Mouse (Mus musculus) WW6 (cell line): ENCODE results near the gene Plppr1.
"Not testable (repeated sequence)": the region's sequence is repeated elsewhere in the genome, so short reads cannot be mapped to it uniquely, and the experiment has no call there.

Experiments used
- DNase-seq: peaks from one replicate; pipeline ENCODE4 v3.0.0-alpha.2; 2013; ENCODE audit warnings: low read depth, low spot score

Plppr1 gene

GRCm38 (mm10) chr4:49232206-49233031, 173.3 kb downstream of the Plppr1 start:
- DNase-seq = no peak

DNA sequence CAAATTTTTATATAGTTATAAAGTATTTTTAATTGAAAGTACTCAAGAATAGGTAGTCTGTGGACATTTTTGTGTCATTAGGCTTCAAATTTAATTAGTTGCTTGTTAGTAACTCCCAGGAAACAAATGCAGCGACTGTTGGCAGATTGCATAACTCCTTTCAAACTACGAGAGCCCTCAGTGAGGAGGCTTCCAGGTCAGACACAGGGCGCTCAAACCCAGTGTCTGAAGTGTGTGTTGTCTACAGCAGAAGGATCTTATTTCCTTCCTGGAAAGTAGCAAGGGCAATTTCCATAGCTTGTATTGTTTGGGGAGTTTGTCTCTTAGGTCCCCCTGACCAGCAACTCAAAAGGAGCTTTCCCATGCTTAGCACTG, 173.9 kb downstream of the Plppr1 start:
- no peak for DNase-seq

DNA sequence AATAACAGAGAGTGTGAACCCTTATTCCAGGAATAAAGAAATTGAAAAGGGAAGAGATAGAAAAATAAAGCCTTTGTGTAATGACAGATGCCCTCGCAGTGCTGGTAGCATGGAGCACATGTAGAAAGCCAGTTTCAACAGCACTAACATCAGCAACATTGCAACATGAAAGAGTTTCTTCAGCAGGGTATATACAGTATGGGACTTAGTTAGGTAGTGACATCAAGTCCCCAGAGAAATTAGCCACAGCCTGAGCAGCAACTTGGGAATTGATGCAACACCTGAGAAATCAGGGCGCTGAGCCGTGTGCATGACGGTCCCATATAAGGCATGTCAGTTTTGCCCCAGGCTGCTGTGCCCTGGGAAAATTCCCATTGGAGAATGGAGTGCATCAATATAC, 179.0 kb downstream of the Plppr1 start:
- DNase-seq = no peak

DNA sequence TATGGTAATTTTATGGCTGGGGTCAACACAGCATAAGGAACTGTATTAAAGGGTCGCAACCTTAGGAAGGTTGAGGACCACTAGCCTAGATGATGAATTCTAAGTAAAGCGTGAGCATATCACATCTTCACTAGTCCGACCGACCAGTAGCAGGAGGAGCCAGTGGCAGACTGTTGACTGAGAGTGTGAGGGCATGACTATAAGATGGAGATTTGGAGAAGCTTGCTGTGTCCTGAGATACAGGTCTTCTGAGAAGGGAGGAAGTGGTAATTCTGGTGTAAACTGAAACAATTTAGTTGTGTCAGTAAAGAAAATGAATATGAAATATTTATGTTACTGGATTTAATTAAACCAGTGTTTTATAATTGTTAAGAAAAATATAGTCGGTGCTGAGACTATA, 180.4 kb downstream of the Plppr1 start:
- no peak for DNase-seq

- no peak for DNase-seq
These were observed 185.7 kb downstream of the Plppr1 start for GRCm38 (mm10) chr4:49244791-49245190.

- DNase-seq = no peak
These were observed 186.2 kb downstream of the Plppr1 start for GRCm38 (mm10) chr4:49245274-49245673.

DNA sequence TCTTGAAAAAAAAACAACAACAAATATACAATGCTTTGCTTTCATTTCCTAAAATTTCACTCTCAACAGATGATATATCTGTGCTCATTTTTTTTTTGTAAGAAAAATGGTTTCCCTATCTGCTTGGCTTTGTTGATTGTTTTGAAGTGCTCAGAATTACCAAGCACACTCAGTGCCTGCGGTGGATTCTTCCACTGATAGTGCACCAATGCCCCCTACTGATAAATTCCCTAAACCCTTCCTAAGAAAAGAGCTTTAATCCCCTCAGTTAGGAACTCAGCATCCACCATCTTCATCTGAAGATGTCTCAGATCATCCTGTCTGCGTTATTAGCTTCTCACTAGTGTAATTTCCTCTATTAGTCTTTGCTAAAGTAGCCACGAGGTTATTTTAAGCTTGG, 192.2 kb downstream of the Plppr1 start:
- DNase-seq = no peak

GRCm38 (mm10) chr4:49252169-49252568, 193.1 kb downstream of the Plppr1 start:
- DNase-seq = no peak

GRCm38 (mm10) chr4:49278515-49278914, 219.4 kb downstream of the Plppr1 start:
- DNase-seq = no peak

DNA sequence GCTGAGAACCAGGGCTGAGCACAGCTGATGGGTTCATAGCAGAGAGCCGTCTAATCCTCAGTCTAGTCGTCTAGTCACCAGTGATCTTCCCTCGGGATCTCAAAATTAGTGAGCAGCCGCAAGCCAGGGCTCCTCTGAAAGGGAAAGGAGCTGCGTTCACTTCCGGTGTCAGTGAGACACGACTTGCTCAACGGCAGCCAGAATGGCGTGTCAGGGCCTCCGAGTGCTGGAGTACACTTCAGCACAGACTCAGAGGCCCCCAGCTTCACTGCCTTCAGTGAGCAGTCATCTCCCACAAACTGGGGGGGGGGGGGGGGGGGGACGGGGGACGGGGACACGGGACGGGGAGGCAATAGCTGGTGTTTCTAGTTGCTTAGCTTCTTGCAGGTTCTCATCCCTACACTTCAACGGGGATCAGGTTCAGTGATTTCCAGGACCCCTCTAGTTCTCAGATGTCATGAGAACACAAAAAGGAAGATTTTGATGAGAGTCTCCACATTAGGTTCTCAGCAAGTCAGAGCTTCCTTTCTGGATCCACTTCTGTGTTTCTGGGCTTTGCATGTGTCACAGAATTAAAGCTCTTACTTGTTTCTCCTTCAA, 225.7 kb downstream of the Plppr1 start:
- DNase-seq = no peak

DNA sequence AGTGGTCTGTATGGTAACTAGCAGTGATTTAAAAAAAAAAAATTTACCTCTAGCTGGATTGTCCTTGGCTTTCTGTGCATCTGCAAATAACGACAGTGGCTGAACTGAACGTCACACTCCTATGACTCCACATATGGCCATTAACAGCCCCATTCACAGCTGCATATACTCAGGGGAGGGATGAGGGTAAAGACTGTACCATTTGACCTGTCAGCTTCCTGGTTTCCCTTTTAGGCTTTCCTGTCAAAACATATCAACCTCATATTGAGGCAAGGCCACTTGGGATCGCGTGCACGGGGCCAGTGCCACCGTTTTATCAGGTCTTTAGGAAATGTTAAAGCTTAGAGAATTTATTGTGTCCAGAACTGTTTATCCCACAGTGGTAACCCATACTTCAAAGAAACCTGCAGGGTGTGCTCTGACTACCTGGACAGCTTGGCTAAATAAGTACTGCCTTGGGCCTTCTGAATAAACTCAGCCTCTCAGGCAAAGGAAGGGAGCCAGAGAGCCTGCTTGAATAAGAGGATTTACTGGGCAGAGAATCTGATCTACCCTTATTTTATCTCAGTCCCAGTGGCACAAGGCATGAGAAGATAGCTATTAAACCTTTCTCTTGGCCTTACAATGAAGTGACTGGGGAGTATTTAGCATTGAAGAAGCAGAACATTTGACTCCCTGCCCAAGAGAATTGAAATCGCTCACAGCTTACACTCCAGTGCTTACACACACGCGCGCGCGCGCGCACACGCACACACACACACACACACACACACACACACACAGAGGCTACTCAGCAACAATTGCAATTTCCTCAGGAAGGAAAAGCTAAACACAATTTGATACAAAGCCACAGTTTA, 226.5 kb downstream of the Plppr1 start:
- no peak for DNase-seq

DNA sequence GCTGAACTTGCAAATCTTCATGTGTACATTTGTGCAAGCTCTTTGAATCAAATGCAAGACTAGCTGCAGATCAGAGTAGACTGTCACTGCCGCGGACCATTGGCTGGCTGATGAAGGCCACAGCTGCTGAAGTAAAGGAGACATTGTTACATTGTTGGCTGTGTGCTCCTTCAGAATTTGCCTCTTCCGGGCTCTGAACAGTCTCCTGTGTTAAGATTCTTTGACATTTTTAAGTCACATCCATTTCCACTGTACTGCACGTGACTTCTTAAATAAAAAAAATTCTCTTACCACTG, 227.1 kb downstream of the Plppr1 start:
- DNase-seq = no peak

DNA sequence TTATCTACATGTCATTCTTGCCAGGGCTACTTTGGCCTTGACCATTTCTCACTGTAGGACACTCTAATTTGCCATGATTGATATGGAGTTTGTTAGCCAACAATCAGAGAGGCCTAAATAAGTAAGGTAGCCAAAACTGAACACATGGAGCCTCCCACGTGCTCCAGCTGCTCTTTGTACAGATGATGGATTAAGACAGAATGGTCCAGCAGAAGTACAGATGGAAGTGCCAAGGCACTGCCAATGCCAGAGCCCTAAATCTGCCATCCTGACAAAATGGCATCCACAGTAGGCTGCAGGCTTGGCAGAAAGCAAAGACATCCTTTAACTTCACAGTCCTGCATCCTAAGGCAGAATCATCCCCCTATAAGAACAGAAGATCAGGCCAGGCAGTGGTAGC, 237.4 kb downstream of the Plppr1 start:
- no peak for DNase-seq

DNA sequence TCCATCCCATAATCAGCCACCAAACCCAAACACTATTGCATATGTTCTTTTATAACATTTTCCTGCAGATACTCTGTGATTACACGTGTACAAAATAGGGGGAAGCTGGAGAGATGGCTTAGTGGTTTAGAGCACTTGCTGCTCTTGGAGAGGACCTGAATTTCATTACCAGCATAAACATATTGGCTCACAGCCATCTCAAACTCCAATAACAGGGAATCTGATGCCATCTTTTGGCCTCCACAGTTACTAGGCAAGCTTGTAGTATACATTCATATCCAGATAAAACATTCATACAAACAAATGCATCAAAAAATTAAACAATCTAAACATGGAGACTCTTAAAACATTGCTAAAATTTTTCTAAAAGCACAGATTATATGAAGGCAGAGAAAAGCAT, 240.5 kb downstream of the Plppr1 start:
- DNase-seq = no peak

GRCm38 (mm10) chr4:49321903-49322635, 263.0 kb downstream of the Plppr1 start:
- DNase-seq = no peak

DNA sequence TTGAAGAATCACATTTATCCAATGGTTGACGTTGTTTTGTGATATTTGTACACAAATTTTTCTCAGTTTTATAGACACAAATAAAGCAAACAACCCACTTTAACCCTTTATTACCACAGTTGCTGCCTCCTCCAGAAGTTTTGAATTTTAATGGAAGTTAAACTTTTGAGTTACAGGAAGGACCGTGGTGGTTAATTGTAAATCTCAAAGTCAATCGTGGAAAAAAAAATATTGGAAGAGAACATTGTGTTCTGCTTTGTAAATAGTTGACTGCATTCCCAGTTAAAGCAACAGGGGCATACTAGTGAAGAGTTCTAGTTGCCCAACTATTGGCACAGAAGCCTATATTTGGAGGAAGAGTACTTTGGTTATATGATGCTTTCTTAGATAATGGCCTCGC, 278.9 kb downstream of the Plppr1 start:
- not testable (repeated sequence) for DNase-seq

GRCm38 (mm10) chr4:49340091-49340490, 281.0 kb downstream of the Plppr1 start:
- DNase-seq = not testable (repeated sequence)

DNA sequence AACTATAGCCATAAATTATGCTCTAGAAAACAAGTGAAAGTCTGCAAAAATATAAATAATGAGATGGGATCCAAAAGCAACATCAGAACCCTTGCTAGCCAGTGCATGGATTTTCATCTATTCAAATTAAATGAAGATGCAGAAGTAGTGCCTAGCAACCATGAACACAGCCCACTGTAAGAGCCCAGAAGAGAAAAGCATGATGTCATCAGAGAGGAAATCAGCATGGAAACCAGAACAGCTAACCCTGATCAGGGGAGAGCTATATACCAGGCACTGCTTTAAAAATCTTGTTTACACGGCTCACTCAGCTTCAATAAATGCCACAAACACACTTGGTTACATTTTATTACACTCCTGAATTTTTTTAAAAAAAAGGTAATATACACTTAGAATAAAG, 288.9 kb downstream of the Plppr1 start:
- not testable (repeated sequence) for DNase-seq

- no peak for DNase-seq
These were observed 289.6 kb downstream of the Plppr1 start for GRCm38 (mm10) chr4:49348677-49349076.

DNA sequence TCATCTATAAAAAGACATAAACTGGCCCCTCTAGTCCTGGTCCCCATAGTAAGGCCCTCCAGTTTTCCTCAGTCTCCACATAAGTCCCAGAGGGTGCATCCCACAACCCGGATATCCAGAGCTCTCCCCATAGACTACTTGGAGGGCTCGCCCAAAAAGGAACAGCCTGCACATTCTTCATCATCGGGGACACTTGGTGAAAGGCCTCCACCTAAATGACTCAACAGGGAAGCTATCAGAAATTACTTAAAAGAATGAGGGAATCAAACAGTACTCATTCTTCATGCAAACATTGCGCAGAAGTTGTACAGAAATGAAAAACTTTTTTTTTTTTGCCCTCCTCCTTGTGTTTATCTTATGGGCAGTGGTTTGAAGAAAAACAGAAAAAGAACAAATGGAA, 291.4 kb downstream of the Plppr1 start:
- DNase-seq = no peak

DNA sequence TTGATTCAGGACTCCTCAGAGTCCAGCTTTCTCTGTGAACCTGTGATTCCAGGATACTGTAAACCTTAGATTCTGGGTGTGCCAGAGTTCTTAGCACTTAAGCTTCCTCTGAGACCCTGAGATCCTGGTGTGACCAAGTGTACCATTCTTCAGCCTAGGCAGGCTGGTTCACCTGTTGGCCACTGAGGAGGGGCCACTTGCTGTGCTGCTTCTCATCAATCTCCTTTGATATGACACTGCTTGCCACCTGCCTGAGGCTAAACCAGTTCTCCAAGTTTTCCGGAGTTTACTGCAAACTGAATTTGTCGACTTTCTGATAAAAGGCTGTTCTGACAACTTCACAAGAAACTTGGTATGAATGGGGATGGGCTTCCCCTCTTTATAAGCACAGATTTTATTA, 298.0 kb downstream of the Plppr1 start:
- no peak for DNase-seq

GRCm38 (mm10) chr4:49368046-49368445, 309.0 kb downstream of the Plppr1 start:
- not testable (repeated sequence) for DNase-seq
